Mouse (Mus musculus): ENCODE measurements around the gene Spats2. TPM values are rescaled to one million over a fixed set of nuclear protein-coding genes. Genes with fewer than 3 reads are reported as not detected.
A peak's percentile ranks its signal among the peaks of the same experiment; 100 is the strongest.

The Spats2 gene
- polyA plus RNA-seq, 1 experiment from 2014 or later, result 13.9 TPM

- ATAC-seq (ENCODE audit: low FRiP score, low TSS enrichment), result no peak
- no peak for DNase-seq (ENCODE audit: low spot score)
- Histone ChIP-seq H3K27me3 (ENCODE audit: control insufficient read depth, insufficient read depth, low read length) (no peaks in the 10 kb centered on the region), H3K9me3 (ENCODE audit: control insufficient read depth, low read length) (no peaks in the 10 kb centered on the region), H3K36me3 (ENCODE audit: control insufficient read depth, insufficient read depth, low read length) (no peaks in the 10 kb centered on the region), H3K27ac (replicated peaks) (no peak overlapping the region), H3K4me3 (ENCODE audit: low read depth, low read length) (no peak overlapping the region), H3K4me2 (replicated peaks; ENCODE audit: low read depth) (no peak overlapping the region), H3K4me1 (replicated peaks; ENCODE audit: control insufficient read depth, insufficient read depth) (no peaks in the 10 kb centered on the region), H3K9ac (ENCODE audit: low read length) (no peak overlapping the region)
- WGBS, result 59% methylated on average over 11 of the region's 11 CpGs
- TF ChIP-seq CTCF (IDR thresholded peaks at IDR 0.05; ENCODE audit: low read depth) (no peak), EP300 (optimal IDR thresholded peaks at IDR 0.05) (no peak)
Measured at GRCm38 (mm10) chr15:99112843-99113395, 12.8 kb upstream of the Spats2 start.

- 12% methylated on average over 9 of the region's 9 CpGs for WGBS
- DNase-seq (ENCODE audit: low spot score) (peak; percentile 35), ATAC-seq (ENCODE audit: low FRiP score, low TSS enrichment) (peak; percentile 53)
Measured at GRCm38 (mm10) chr15:99113396-99113975, 12.2 kb upstream of the Spats2 start.

GRCm38 (mm10) chr15:99114312-99115064 lies 11.2 kb upstream of the Spats2 start:
- 42% methylated on average over 14 of the region's 14 CpGs for WGBS
- no peak for TF ChIP-seq EP300 (optimal IDR thresholded peaks at IDR 0.05)
- no peak for TF ChIP-seq CTCF (IDR thresholded peaks at IDR 0.05; ENCODE audit: low read depth)
- Histone ChIP-seq H3K9ac (ENCODE audit: low read length) (no peak overlapping the region), H3K27ac (replicated peaks) (no peak overlapping the region), H3K4me1 (replicated peaks; ENCODE audit: control insufficient read depth, insufficient read depth) (no peaks in the 10 kb centered on the region), H3K4me3 (ENCODE audit: low read depth, low read length) (no peak overlapping the region), H3K4me2 (replicated peaks; ENCODE audit: low read depth) (no peak overlapping the region), H3K36me3 (ENCODE audit: control insufficient read depth, insufficient read depth, low read length) (no peaks in the 10 kb centered on the region), H3K9me3 (ENCODE audit: control insufficient read depth, low read length) (no peaks in the 10 kb centered on the region), H3K27me3 (ENCODE audit: control insufficient read depth, insufficient read depth, low read length) (no peaks in the 10 kb centered on the region)
- ATAC-seq (ENCODE audit: low FRiP score, low TSS enrichment) (no peak), DNase-seq (ENCODE audit: low spot score) (no peak)

More at GRCm38 (mm10) chr15:99113396-99113975, 12.2 kb upstream of the Spats2 start:
- H3K27me3 ChIP-seq (ENCODE audit: control insufficient read depth, insufficient read depth, low read length), result no peaks in the 10 kb centered on the region
- H3K4me1 ChIP-seq (replicated peaks; ENCODE audit: control insufficient read depth, insufficient read depth), result no peaks in the 10 kb centered on the region
- no peaks in the 10 kb centered on the region for H3K9me3 ChIP-seq (ENCODE audit: control insufficient read depth, low read length)
- H3K9ac ChIP-seq (ENCODE audit: low read length), result no peak overlapping the region
- no peaks in the 10 kb centered on the region for H3K36me3 ChIP-seq (ENCODE audit: control insufficient read depth, insufficient read depth, low read length)
- H3K4me3 ChIP-seq (ENCODE audit: low read depth, low read length), result no peak overlapping the region
- peak overlapping the region; percentile 14; the same call in 1 of the 2 replicates for H3K4me2 ChIP-seq (replicated peaks; ENCODE audit: low read depth)
- no peak overlapping the region for H3K27ac ChIP-seq (replicated peaks)
- TF ChIP-seq EP300 (optimal IDR thresholded peaks at IDR 0.05) (no peak), CTCF (IDR thresholded peaks at IDR 0.05; ENCODE audit: low read depth) (peak; percentile 69)

- no peaks in the 10 kb centered on the region for H3K4me1 ChIP-seq (replicated peaks; ENCODE audit: control insufficient read depth, insufficient read depth)
- no peak overlapping the region for H3K4me3 ChIP-seq (ENCODE audit: low read depth, low read length)
- H3K27me3 ChIP-seq (ENCODE audit: control insufficient read depth, insufficient read depth, low read length), result no peaks in the 10 kb centered on the region
- ATAC-seq (ENCODE audit: low FRiP score, low TSS enrichment), result no peak
- H3K4me2 ChIP-seq (replicated peaks; ENCODE audit: low read depth), result no peak overlapping the region
- 74% methylated on average over 7 of the region's 7 CpGs for WGBS
- H3K9me3 ChIP-seq (ENCODE audit: control insufficient read depth, low read length), result no peaks in the 10 kb centered on the region
- H3K9ac ChIP-seq (ENCODE audit: low read length), result no peak overlapping the region
- TF ChIP-seq EP300 (optimal IDR thresholded peaks at IDR 0.05), result no peak
- no peak for TF ChIP-seq CTCF (IDR thresholded peaks at IDR 0.05; ENCODE audit: low read depth)
- no peak for DNase-seq (ENCODE audit: low spot score)
- no peak overlapping the region for H3K27ac ChIP-seq (replicated peaks)
- H3K36me3 ChIP-seq (ENCODE audit: control insufficient read depth, insufficient read depth, low read length), result no peaks in the 10 kb centered on the region
Measured at GRCm38 (mm10) chr15:99115065-99115423, 10.7 kb upstream of the Spats2 start.

- WGBS, result 45% methylated on average over 11 of the region's 11 CpGs
- no peak for ATAC-seq (ENCODE audit: low FRiP score, low TSS enrichment)
- Histone ChIP-seq H3K4me3 (ENCODE audit: low read depth, low read length) (no peak overlapping the region), H3K4me1 (replicated peaks; ENCODE audit: control insufficient read depth, insufficient read depth) (no peaks in the 10 kb centered on the region), H3K9me3 (ENCODE audit: control insufficient read depth, low read length) (no peaks in the 10 kb centered on the region), H3K9ac (ENCODE audit: low read length) (no peak overlapping the region), H3K27ac (replicated peaks) (no peak overlapping the region), H3K4me2 (replicated peaks; ENCODE audit: low read depth) (no peak overlapping the region), H3K36me3 (ENCODE audit: control insufficient read depth, insufficient read depth, low read length) (no peaks in the 10 kb centered on the region), H3K27me3 (ENCODE audit: control insufficient read depth, insufficient read depth, low read length) (no peaks in the 10 kb centered on the region)
- DNase-seq (ENCODE audit: low spot score), result no peak
- no peak for TF ChIP-seq CTCF (IDR thresholded peaks at IDR 0.05; ENCODE audit: low read depth)
- TF ChIP-seq EP300 (optimal IDR thresholded peaks at IDR 0.05), result no peak
Measured at GRCm38 (mm10) chr15:99116539-99116938, 9.2 kb upstream of the Spats2 start.

DNA sequence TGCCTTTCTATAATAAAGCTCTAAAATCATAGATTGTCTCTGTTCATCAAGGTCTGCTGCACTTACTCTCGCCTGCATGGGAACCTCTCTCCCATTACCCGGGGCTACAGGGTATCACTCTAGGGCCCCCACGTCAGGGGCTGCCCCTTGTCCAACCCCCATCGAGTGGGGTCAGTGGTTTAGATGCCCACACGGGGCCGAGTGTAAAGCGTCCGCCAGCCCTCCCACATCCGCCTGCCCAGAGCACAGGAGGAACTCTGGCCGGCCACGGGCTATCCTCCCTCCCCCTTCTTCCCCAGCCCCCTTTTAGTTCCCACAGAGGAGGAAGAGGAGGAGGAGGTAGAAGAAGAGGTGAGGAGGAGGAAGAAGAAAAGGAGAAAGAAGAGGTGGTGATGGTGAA lies 4.9 kb upstream of the Spats2 start:
- Histone ChIP-seq H3K36me3 (ENCODE audit: control insufficient read depth, insufficient read depth, low read length) (no peaks in the 10 kb centered on the region), H3K4me2 (replicated peaks; ENCODE audit: low read depth) (no peak overlapping the region), H3K27ac (replicated peaks) (no peak overlapping the region), H3K9ac (ENCODE audit: low read length) (no peak overlapping the region), H3K9me3 (ENCODE audit: control insufficient read depth, low read length) (no peaks in the 10 kb centered on the region), H3K4me3 (ENCODE audit: low read depth, low read length) (no peak overlapping the region), H3K27me3 (ENCODE audit: control insufficient read depth, insufficient read depth, low read length) (no peaks in the 10 kb centered on the region), H3K4me1 (replicated peaks; ENCODE audit: control insufficient read depth, insufficient read depth) (no peaks in the 10 kb centered on the region)
- ATAC-seq (ENCODE audit: low FRiP score, low TSS enrichment), result no peak
- DNase-seq (ENCODE audit: low spot score), result no peak
- TF ChIP-seq CTCF (IDR thresholded peaks at IDR 0.05; ENCODE audit: low read depth) (no peak), EP300 (optimal IDR thresholded peaks at IDR 0.05) (no peak)
- 24% methylated on average over 11 of the region's 11 CpGs for WGBS
